Mouse (Mus musculus): Measurements from ENCODE around the gene Cep97.
A peak's percentile ranks its signal among the peaks of the same experiment; 100 is the strongest.

- TF ChIP-seq POLR2A (IDR thresholded peaks at IDR 0.05; ENCODE audit: control insufficient read depth, low read depth, low read length), result peak; percentile 89
- TF ChIP-seq CTCF (IDR thresholded peaks at IDR 0.05; ENCODE audit: control insufficient read depth, insufficient read depth, insufficient replicate concordance, low read depth, low read length), result no peak
Observed at GRCm38 (mm10) chr16:55973431-55974255, 39.0 kb upstream of the Cep97 start, which contains the start of gene Zbtb11.
